Mouse (Mus musculus) kidney, adult 8-10 months (tissue): ENCODE results near the gene Cldn3.

Source experiments
- DNase-seq, 2 experiments: peaks; one replicate each; pipeline ENCODE4 v3.0.0; 2022

The Cldn3 gene

GRCm38 (mm10) chr5:135035608-135036359 lies 49.8 kb downstream of the Cldn3 start:
- peak; percentile 43 to 58 for DNase-seq
